26 mouse cellular contexts compared by ENCODE assay signal in genomic region chr14:62168711-62169110, GRCm38 (mm10).
"Had no signal": no experiment of that assay in that cellular context is flagged by ENCODE, and none has a peak within 500 bp of the region (broad histone marks: within the 10 kb centered on the region; RNA-seq: fewer than 3 reads in every experiment).

No protein-coding gene starts in this region.

- H3K4me2 ChIP-seq: heart, embryonic 11.5 days; hindbrain, embryonic 12.5 days; hindbrain, embryonic 14.5 days; kidney, embryonic 15.5 days; limb, embryonic 12.5 days; liver, embryonic 11.5 days; liver, embryonic 13.5 days; liver, embryonic 15.5 days had no signal

- DNase-seq: gastrocnemius, adult 2 months; gastrocnemius, postnatal 10 days; gastrocnemius, postnatal 25 days; heart, adult 18-20 months; heart, postnatal 4 days; kidney, adult 11 months; kidney, adult 2 months; kidney, adult 9 months; kidney, postnatal 14 days; kidney, postnatal 36 days; liver; liver, embryonic 13.5 days; liver, postnatal 0 days had no signal

- ATAC-seq: hindbrain, embryonic 16.5 days; inflammation-experienced regulatory T-cells, adult 6 months; liver, postnatal 0 days had no signal

- H3K4me3 ChIP-seq: gastrocnemius, adult 2 months; hindbrain, embryonic 10.5 days; hindbrain, embryonic 12.5 days; kidney, embryonic 15.5 days; left cerebral cortex, adult 2 months; limb, embryonic 10.5 days; limb, embryonic 12.5 days; liver, embryonic 13.5 days; liver, embryonic 15.5 days had no signal

- H3K36me3 ChIP-seq: hindbrain, embryonic 10.5 days; hindbrain, embryonic 12.5 days; kidney, embryonic 15.5 days; limb, embryonic 10.5 days; limb, embryonic 12.5 days; liver, embryonic 13.5 days; liver, embryonic 15.5 days had no signal

- H3K9ac ChIP-seq: hindbrain, embryonic 12.5 days; hindbrain, embryonic 14.5 days; kidney, embryonic 15.5 days; limb, embryonic 12.5 days; liver, embryonic 13.5 days; liver, embryonic 15.5 days; liver, postnatal 0 days had no signal

- H3K4me1 ChIP-seq: liver, embryonic 13.5 days; liver, embryonic 15.5 days had no signal

- H3K9me3 ChIP-seq: hindbrain, embryonic 10.5 days; hindbrain, embryonic 12.5 days; kidney, embryonic 15.5 days; limb, embryonic 10.5 days; limb, embryonic 12.5 days; liver, embryonic 13.5 days; liver, embryonic 15.5 days had no signal

- H3K27ac ChIP-seq: gastrocnemius, adult 2 months; hindbrain, embryonic 10.5 days; hindbrain, embryonic 12.5 days; hindbrain, embryonic 14.5 days; kidney, embryonic 15.5 days; kidney, postnatal 0 days; left cerebral cortex, adult 2 months; limb, embryonic 10.5 days; limb, embryonic 12.5 days; liver, embryonic 13.5 days; liver, embryonic 15.5 days had no signal

- H3K27me3 ChIP-seq: hindbrain, embryonic 12.5 days; kidney, embryonic 15.5 days; limb, embryonic 12.5 days; liver, embryonic 13.5 days; liver, embryonic 15.5 days had no signal
